Mouse (Mus musculus): ENCODE measurements around the gene H6pd. TPM values are rescaled to one million over a fixed set of nuclear protein-coding genes. Genes with fewer than 3 reads are reported as not detected.

The H6pd gene
- polyA plus RNA-seq, 1 experiment: 14.9 TPM

GRCm38 (mm10) chr4:149998786-149999509 is 9.9 kb downstream of the H6pd start:
- TF ChIP-seq CTCF (IDR thresholded peaks at IDR 0.05; ENCODE audit: control insufficient read depth, insufficient read depth, insufficient read length): no peak
- TF ChIP-seq CEBPB (IDR thresholded peaks at IDR 0.05; ENCODE audit: low read depth): no peak
- no peak for TF ChIP-seq MYOG (IDR thresholded peaks at IDR 0.05; ENCODE audit: control insufficient read depth, extremely low read depth, insufficient read length)
- no peak for TF ChIP-seq MAX (IDR thresholded peaks at IDR 0.05)
- TF ChIP-seq USF1 (IDR thresholded peaks at IDR 0.05; ENCODE audit: low read depth): no peak
- no peak for TF ChIP-seq FOSL1 (IDR thresholded peaks at IDR 0.05; ENCODE audit: insufficient read depth, low read length, poor library complexity, severe bottlenecking)
- no peak for TF ChIP-seq MYOD1 (IDR thresholded peaks at IDR 0.05; ENCODE audit: control insufficient read depth, insufficient read length, low read depth)

DNA sequence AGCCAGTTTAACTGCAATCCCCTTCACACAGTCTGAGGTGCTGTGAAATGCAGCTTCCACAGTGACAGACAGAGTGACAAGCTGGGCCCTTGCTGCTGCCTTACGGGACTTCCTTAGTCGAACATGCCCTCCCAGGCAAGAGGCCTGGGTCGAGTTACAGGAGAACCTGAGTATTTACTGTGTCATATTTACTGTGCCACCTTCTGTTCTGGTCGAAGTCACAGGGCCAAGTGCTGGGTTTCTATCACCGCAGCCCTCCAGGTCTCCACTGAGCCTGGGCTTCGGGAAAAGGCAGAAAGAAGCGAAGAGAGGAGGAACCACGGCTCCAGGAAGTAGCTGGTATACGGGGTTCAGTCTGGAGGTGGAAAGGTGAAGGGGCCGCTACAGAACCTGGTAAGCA is 10.8 kb downstream of the H6pd start:
- Histone ChIP-seq H3K4me3 (ENCODE audit: insufficient read depth, poor library complexity, severe bottlenecking) (no peak overlapping the region), H3ac (ENCODE audit: control insufficient read depth, insufficient read length, low read depth) (no peak overlapping the region), H3K79me2 (ENCODE audit: control insufficient read depth, insufficient read depth) (peaks cover 20% of the 10 kb centered on the region), H3K27me3 (ENCODE audit: control insufficient read depth, insufficient read depth, insufficient read length) (no peaks in the 10 kb centered on the region), H3K36me3 (ENCODE audit: control insufficient read depth, insufficient read depth) (peaks cover 4% of the 10 kb centered on the region), H3K79me3 (ENCODE audit: low read depth) (peaks cover 2% of the 10 kb centered on the region)
- TF ChIP-seq CEBPB (IDR thresholded peaks at IDR 0.05; ENCODE audit: low read depth): no peak
- TF ChIP-seq CTCF (IDR thresholded peaks at IDR 0.05; ENCODE audit: control insufficient read depth, insufficient read depth, insufficient read length): no peak
- no peak for TF ChIP-seq MYOD1 (IDR thresholded peaks at IDR 0.05; ENCODE audit: control insufficient read depth, insufficient read length, low read depth)
- no peak for TF ChIP-seq MYOG (IDR thresholded peaks at IDR 0.05; ENCODE audit: control insufficient read depth, extremely low read depth, insufficient read length)
- TF ChIP-seq USF1 (IDR thresholded peaks at IDR 0.05; ENCODE audit: low read depth): no peak
- TF ChIP-seq FOSL1 (IDR thresholded peaks at IDR 0.05; ENCODE audit: insufficient read depth, low read length, poor library complexity, severe bottlenecking): no peak
- TF ChIP-seq MAX (IDR thresholded peaks at IDR 0.05): no peak

More at GRCm38 (mm10) chr4:149998786-149999509, 9.9 kb downstream of the H6pd start:
- Histone ChIP-seq H3K79me3 (ENCODE audit: low read depth) (peaks cover 2% of the 10 kb centered on the region), H3K36me3 (ENCODE audit: control insufficient read depth, insufficient read depth) (no peaks in the 10 kb centered on the region), H3K79me2 (ENCODE audit: control insufficient read depth, insufficient read depth) (peaks cover 29% of the 10 kb centered on the region), H3K4me3 (ENCODE audit: insufficient read depth, poor library complexity, severe bottlenecking) (no peak overlapping the region), H3K27me3 (ENCODE audit: control insufficient read depth, insufficient read depth, insufficient read length) (no peaks in the 10 kb centered on the region), H3ac (ENCODE audit: control insufficient read depth, insufficient read length, low read depth) (no peak overlapping the region)

DNA sequence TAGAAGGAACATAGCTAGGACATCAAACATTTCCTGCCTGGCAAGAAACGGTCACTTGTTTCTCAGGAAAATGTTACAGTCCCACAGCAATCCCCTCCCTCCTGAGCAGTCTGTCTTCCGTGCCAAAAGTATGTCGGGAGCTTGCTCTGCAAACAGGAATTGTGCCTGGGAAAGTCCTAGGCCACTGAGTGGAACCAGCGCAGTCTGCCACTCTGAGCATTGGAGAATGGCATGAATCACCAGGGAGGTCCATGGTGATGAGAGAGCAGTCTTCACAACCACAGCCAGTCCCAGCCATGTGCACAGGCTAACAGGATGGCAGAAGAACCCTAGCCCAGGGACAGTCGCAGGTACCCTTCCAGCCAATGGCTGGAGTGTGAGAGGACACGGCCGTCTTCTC is 12.4 kb downstream of the H6pd start:
- Histone ChIP-seq H3K79me2 (ENCODE audit: control insufficient read depth, insufficient read depth) (peaks cover 5% of the 10 kb centered on the region), H3K27me3 (ENCODE audit: control insufficient read depth, insufficient read depth, insufficient read length) (no peaks in the 10 kb centered on the region), H3K79me3 (ENCODE audit: low read depth) (peaks cover 2% of the 10 kb centered on the region), H3K36me3 (ENCODE audit: control insufficient read depth, insufficient read depth) (peaks cover 4% of the 10 kb centered on the region), H3ac (ENCODE audit: control insufficient read depth, insufficient read length, low read depth) (no peak overlapping the region), H3K4me3 (ENCODE audit: insufficient read depth, poor library complexity, severe bottlenecking) (no peak overlapping the region)
- TF ChIP-seq FOSL1 (IDR thresholded peaks at IDR 0.05; ENCODE audit: insufficient read depth, low read length, poor library complexity, severe bottlenecking) (no peak), MYOD1 (IDR thresholded peaks at IDR 0.05; ENCODE audit: control insufficient read depth, insufficient read length, low read depth) (no peak), MAX (IDR thresholded peaks at IDR 0.05) (no peak), CEBPB (IDR thresholded peaks at IDR 0.05; ENCODE audit: low read depth) (no peak), CTCF (IDR thresholded peaks at IDR 0.05; ENCODE audit: control insufficient read depth, insufficient read depth, insufficient read length) (no peak), USF1 (IDR thresholded peaks at IDR 0.05; ENCODE audit: low read depth) (no peak), MYOG (IDR thresholded peaks at IDR 0.05; ENCODE audit: control insufficient read depth, extremely low read depth, insufficient read length) (no peak)

DNA sequence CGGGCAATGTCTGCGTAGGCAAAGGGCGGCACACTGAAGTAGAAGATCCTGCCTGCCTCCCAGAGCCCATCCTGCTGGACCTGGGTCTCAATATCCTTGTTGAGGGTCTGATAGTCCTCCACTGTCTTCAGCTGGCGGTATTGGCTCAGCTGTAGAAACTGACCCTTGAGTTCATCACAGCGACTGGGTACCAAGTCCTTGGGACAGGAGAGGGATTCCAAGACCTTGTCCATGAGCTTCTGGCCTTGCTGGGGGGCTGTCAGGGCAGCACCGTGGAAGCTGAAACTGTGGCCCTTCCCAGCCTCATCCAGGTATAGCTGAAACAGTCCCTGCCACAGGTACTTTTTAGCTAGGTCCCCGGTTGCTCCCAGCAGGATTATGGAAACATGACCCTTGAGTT is 12.9 kb downstream of the H6pd start:
- Histone ChIP-seq H3K36me3 (ENCODE audit: control insufficient read depth, insufficient read depth) (peaks cover 4% of the 10 kb centered on the region), H3K79me3 (ENCODE audit: low read depth) (peaks cover 2% of the 10 kb centered on the region), H3ac (ENCODE audit: control insufficient read depth, insufficient read length, low read depth) (no peak overlapping the region), H3K4me3 (ENCODE audit: insufficient read depth, poor library complexity, severe bottlenecking) (no peak overlapping the region), H3K27me3 (ENCODE audit: control insufficient read depth, insufficient read depth, insufficient read length) (no peaks in the 10 kb centered on the region), H3K79me2 (ENCODE audit: control insufficient read depth, insufficient read depth) (no peaks in the 10 kb centered on the region)
- TF ChIP-seq CTCF (IDR thresholded peaks at IDR 0.05; ENCODE audit: control insufficient read depth, insufficient read depth, insufficient read length): no peak
- TF ChIP-seq USF1 (IDR thresholded peaks at IDR 0.05; ENCODE audit: low read depth): no peak
- TF ChIP-seq CEBPB (IDR thresholded peaks at IDR 0.05; ENCODE audit: low read depth): no peak
- no peak for TF ChIP-seq MYOG (IDR thresholded peaks at IDR 0.05; ENCODE audit: control insufficient read depth, extremely low read depth, insufficient read length)
- no peak for TF ChIP-seq FOSL1 (IDR thresholded peaks at IDR 0.05; ENCODE audit: insufficient read depth, low read length, poor library complexity, severe bottlenecking)
- no peak for TF ChIP-seq MYOD1 (IDR thresholded peaks at IDR 0.05; ENCODE audit: control insufficient read depth, insufficient read length, low read depth)
- TF ChIP-seq MAX (IDR thresholded peaks at IDR 0.05): no peak

GRCm38 (mm10) chr4:149994218-149994617 is 14.6 kb downstream of the H6pd start:
- Histone ChIP-seq H3K79me3 (ENCODE audit: low read depth) (peaks cover 2% of the 10 kb centered on the region), H3K36me3 (ENCODE audit: control insufficient read depth, insufficient read depth) (peaks cover 4% of the 10 kb centered on the region), H3K4me3 (ENCODE audit: insufficient read depth, poor library complexity, severe bottlenecking) (no peak overlapping the region), H3K27me3 (ENCODE audit: control insufficient read depth, insufficient read depth, insufficient read length) (no peaks in the 10 kb centered on the region), H3ac (ENCODE audit: control insufficient read depth, insufficient read length, low read depth) (no peak overlapping the region), H3K79me2 (ENCODE audit: control insufficient read depth, insufficient read depth) (no peaks in the 10 kb centered on the region)
- TF ChIP-seq CTCF (IDR thresholded peaks at IDR 0.05; ENCODE audit: control insufficient read depth, insufficient read depth, insufficient read length): no peak
- no peak for TF ChIP-seq CEBPB (IDR thresholded peaks at IDR 0.05; ENCODE audit: low read depth)
- TF ChIP-seq FOSL1 (IDR thresholded peaks at IDR 0.05; ENCODE audit: insufficient read depth, low read length, poor library complexity, severe bottlenecking): no peak
- no peak for TF ChIP-seq USF1 (IDR thresholded peaks at IDR 0.05; ENCODE audit: low read depth)
- no peak for TF ChIP-seq MYOD1 (IDR thresholded peaks at IDR 0.05; ENCODE audit: control insufficient read depth, insufficient read length, low read depth)
- TF ChIP-seq MAX (IDR thresholded peaks at IDR 0.05): no peak
- no peak for TF ChIP-seq MYOG (IDR thresholded peaks at IDR 0.05; ENCODE audit: control insufficient read depth, extremely low read depth, insufficient read length)
